Mouse (Mus musculus) hindbrain, embryonic 10.5 days (tissue): Measurements from ENCODE around the gene Efcab11. TPM values are rescaled to one million over a fixed set of nuclear protein-coding genes. Genes with fewer than 3 reads are reported as not detected.

Experiments used
- DNase-seq: peaks from one replicate; pipeline ENCODE4 v3.0.0-alpha.2; 2017; ENCODE audit warnings: low spot score
- H3K27ac ChIP-seq: fragments of 300-500 bp; sonication (generic); 2 replicates; pipeline ENCODE4 v1.5.1; 2016; ENCODE audit warnings: mild to moderate bottlenecking, moderate library complexity
- H3K27me3 ChIP-seq: fragments of 300-500 bp; sonication (generic); 2 replicates; pipeline ENCODE4 v1.6.1; 2016; ENCODE audit warnings: mild to moderate bottlenecking; ENCODE audit not compliant: poor library complexity, insufficient read depth, severe bottlenecking
- H3K36me3 ChIP-seq: fragments of 300-500 bp; sonication (generic); 2 replicates; pipeline ENCODE4 v1.6.1; 2016; ENCODE audit warnings: mild to moderate bottlenecking, moderate library complexity
- H3K4me1 ChIP-seq: fragments of 300-500 bp; sonication (generic); replicated peaks from 2 replicates; pipeline ENCODE4 v1.6.1; 2016; ENCODE audit warnings: mild to moderate bottlenecking
- H3K4me3 ChIP-seq: fragments of 300-500 bp; sonication (generic); 2 replicates; pipeline ENCODE4 v1.5.1; 2016; ENCODE audit warnings: mild to moderate bottlenecking, moderate library complexity
- H3K9me3 ChIP-seq: fragments of 300-500 bp; sonication (generic); 2 replicates; pipeline ENCODE4 v1.6.1; 2016; ENCODE audit warnings: mild to moderate bottlenecking, moderate library complexity
- WGBS: fragments of 180-500 bp; shearing (Covaris S2); methylation state at CpG from one replicate; pipeline ENCODE4 v1.1.7; 2016; 5-methylcytosine and 5-hydroxymethylcytosine counted together
- polyA plus RNA-seq: library from polyadenylated mRNA; unstranded; fragments of >200 nt; fragmentation: Nextera tagmentation; extraction: Ambion mirVana; gene quantifications from 2 replicates; pipeline ENCODE4 v1.2.1, GENCODE M21; 2016

The Efcab11 gene
- polyA plus RNA-seq, 1 experiment from 2014 or later, result 21.9 TPM

- 83% methylated on average over 4 of the region's 4 CpGs for WGBS
- H3K4me3 ChIP-seq, result no peak overlapping the region
- H3K27me3 ChIP-seq, result no peaks in the 10 kb centered on the region
- H3K36me3 ChIP-seq, result peaks cover 86% of the 10 kb centered on the region
- no peak for DNase-seq
- H3K27ac ChIP-seq, result no peak overlapping the region
- no peaks in the 10 kb centered on the region for H3K9me3 ChIP-seq
- no peaks in the 10 kb centered on the region for H3K4me1 ChIP-seq
These were observed 18.7 kb upstream of the Efcab11 start for GRCm38 (mm10) chr12:99902867-99903370.

DNA sequence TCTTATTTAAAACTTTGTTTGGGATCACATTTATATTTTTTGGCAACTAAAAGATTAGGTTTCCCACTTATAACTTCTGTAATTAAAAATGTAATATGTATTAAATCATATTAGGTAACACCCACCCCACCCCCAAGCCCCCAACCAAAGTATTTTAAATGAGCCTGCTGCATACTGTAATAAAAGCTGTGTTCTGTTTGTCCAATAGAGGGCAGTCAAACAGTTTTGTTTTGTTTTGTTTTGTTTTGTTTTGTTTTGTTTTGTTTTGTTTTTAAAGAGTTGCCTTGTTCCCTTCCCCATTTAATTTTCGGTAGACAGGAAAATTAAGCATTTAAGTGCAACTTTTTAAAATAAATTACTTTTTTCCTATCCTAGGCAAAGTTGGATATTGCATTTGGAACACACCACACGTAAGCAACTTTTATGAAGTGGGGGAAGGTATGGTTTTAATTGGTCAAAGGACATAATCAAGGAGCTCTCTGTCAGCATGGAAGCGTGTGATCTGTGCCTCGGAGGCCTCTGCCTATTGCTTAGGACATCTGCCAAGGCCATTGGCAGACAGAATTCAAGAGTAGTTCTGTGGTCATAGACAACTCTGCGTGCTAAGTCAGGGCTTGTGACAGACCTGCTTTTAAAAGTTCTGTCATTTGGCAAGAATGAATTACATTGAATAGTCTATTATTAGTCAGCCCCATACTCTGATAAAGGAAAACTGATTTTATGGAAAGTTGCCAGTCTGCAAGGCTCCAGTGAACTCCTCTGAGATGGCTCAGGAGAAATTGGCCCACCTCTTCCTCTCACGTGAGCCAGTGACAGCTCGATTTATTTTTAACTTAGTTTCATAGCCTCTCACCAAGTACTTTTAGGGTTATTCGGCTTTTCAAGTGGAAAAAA lies 18.0 kb upstream of the Efcab11 start:
- no peak overlapping the region for H3K4me3 ChIP-seq
- peaks cover 86% of the 10 kb centered on the region for H3K36me3 ChIP-seq
- DNase-seq, result no peak
- H3K27ac ChIP-seq, result no peak overlapping the region
- no peaks in the 10 kb centered on the region for H3K9me3 ChIP-seq
- no peaks in the 10 kb centered on the region for H3K27me3 ChIP-seq
- no peaks in the 10 kb centered on the region for H3K4me1 ChIP-seq
- 92% methylated on average over 8 of the region's 8 CpGs for WGBS

- no peaks in the 10 kb centered on the region for H3K27me3 ChIP-seq
- DNase-seq, result no peak
- WGBS, result 71% methylated on average over 2 of the region's 3 CpGs
- no peak overlapping the region for H3K4me3 ChIP-seq
- H3K4me1 ChIP-seq, result no peaks in the 10 kb centered on the region
- peaks cover 86% of the 10 kb centered on the region for H3K36me3 ChIP-seq
- no peaks in the 10 kb centered on the region for H3K9me3 ChIP-seq
- H3K27ac ChIP-seq, result no peak overlapping the region
These were observed 15.8 kb upstream of the Efcab11 start for GRCm38 (mm10) chr12:99899991-99900390.

GRCm38 (mm10) chr12:99898248-99898870 lies 14.1 kb upstream of the Efcab11 start:
- Histone ChIP-seq H3K36me3 (peaks cover 88% of the 10 kb centered on the region), H3K27ac (no peak overlapping the region; the same call in 1 of the 2 replicates), H3K9me3 (no peaks in the 10 kb centered on the region), H3K27me3 (no peaks in the 10 kb centered on the region), H3K4me1 (no peaks in the 10 kb centered on the region), H3K4me3 (no peak overlapping the region)
- 92% methylated on average over 16 of the region's 16 CpGs for WGBS
- no peak for DNase-seq

DNA sequence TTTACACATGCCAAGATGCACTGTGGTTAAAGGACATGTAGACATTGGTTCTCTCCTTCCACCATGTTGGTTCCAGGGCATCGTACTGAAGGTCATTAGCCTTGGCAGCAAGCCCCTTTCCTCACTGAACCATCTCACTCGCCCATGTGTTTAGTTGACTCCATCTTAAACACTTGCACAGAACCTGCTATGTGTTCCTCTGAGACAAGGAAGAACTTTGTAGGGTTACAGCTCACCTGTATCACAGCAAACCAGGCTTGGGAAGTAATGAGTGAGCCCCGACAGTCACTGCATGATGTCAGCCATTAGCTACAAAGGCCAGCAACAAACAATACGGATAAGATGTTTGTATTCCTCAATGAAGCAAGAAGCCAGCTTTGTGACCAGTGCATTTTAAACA lies 13.6 kb upstream of the Efcab11 start:
- Histone ChIP-seq H3K4me3 (no peak overlapping the region), H3K27ac (no peak overlapping the region), H3K27me3 (no peaks in the 10 kb centered on the region), H3K9me3 (no peaks in the 10 kb centered on the region), H3K4me1 (no peaks in the 10 kb centered on the region), H3K36me3 (peaks cover 88% of the 10 kb centered on the region)
- 90% methylated on average over 4 of the region's 4 CpGs for WGBS
- DNase-seq, result no peak

- no peak for DNase-seq
- Histone ChIP-seq H3K9me3 (no peaks in the 10 kb centered on the region), H3K27ac (peak overlapping the region; percentile 97), H3K27me3 (no peaks in the 10 kb centered on the region), H3K4me3 (peak overlapping the region; percentile 82), H3K4me1 (peaks cover 42% of the 10 kb centered on the region), H3K36me3 (peaks cover 22% of the 10 kb centered on the region)
- WGBS, result 47% methylated on average over 8 of the region's 8 CpGs
These were observed 1.2 kb upstream of the Efcab11 start for GRCm38 (mm10) chr12:99885282-99885901.

GRCm38 (mm10) chr12:99883713-99884105 lies 530 bp downstream of the Efcab11 start:
- DNase-seq, result peak; percentile 36

DNA sequence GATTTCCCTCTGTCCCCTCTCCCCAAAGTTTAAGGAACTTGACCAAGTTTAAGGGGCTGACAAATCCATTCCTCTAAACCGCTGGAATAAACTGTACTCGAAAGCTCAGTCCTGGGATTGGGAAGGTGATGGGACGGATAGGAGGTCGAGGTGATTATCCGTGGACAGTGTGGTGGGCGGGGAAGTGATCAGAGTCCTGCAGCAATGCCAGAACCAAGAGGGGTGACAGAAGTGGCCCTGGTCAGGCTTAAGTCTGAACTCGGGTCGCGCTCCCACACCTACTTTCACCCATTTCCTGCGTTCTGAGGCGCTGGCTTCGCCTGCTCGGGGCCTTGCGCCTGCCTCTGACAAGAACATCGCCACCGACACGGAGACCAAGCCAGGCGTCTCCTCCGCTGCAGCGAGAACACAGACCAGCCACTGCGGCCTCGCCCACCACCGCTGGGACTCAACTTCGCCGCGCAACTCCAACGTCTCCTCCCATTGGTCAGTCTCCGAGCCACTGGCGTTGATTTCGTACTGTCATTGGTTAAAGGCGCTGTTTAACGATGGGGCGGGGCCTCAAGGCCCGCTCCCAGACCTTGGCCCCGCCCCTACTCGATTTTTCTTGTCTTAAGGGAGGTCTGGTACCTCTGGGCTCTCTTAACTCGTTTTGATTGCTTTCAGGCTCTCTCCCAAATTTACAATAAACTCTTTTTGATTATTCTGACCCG lies 1.1 kb downstream of the Efcab11 start:
- peak overlapping the region; percentile 82 for H3K4me3 ChIP-seq
- H3K27ac ChIP-seq, result peak overlapping the region; percentile 97
- H3K27me3 ChIP-seq, result no peaks in the 10 kb centered on the region
- WGBS, result under 1% methylated on average over 38 of the region's 38 CpGs
- peak; percentile 94 for DNase-seq
- peaks cover 42% of the 10 kb centered on the region for H3K4me1 ChIP-seq
- no peaks in the 10 kb centered on the region for H3K9me3 ChIP-seq
- peaks cover 16% of the 10 kb centered on the region for H3K36me3 ChIP-seq

More at GRCm38 (mm10) chr12:99883713-99884105, 530 bp downstream of the Efcab11 start:
- Histone ChIP-seq H3K4me3 (peak overlapping the region; percentile 82), H3K27ac (peak overlapping the region; percentile 97), H3K9me3 (no peaks in the 10 kb centered on the region), H3K4me1 (peaks cover 42% of the 10 kb centered on the region), H3K36me3 (peaks cover 17% of the 10 kb centered on the region), H3K27me3 (no peaks in the 10 kb centered on the region)
- under 1% methylated on average over 11 of the region's 11 CpGs for WGBS

- WGBS, result 80% methylated on average over 6 of the region's 6 CpGs
- H3K36me3 ChIP-seq, result no peaks in the 10 kb centered on the region
- no peak overlapping the region for H3K27ac ChIP-seq
- H3K4me3 ChIP-seq, result no peak overlapping the region
- no peaks in the 10 kb centered on the region for H3K27me3 ChIP-seq
- no peaks in the 10 kb centered on the region for H3K9me3 ChIP-seq
- DNase-seq, result no peak
- H3K4me1 ChIP-seq, result peaks cover 6% of the 10 kb centered on the region; the same call in 1 of the 2 replicates
These were observed 9.6 kb downstream of the Efcab11 start for GRCm38 (mm10) chr12:99874609-99875008.

DNA sequence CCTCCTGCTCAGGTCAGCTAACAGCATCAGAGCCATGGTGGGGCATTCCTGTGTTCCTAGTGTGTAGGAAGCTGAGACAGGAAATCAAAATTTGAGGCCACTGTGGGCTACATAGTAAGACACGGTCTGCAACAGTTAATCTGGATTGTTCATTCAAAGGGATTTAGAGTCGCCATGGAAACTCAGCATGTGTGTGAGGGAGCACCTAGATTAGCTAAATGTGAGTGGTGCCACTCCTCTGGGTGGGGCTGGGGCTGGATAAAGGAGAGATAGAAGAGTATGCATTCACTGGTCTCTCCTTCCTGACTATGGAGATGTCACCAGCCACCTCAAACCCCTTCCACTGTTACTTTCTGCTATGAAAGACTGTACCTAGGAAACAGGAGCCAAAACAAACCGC lies 10.8 kb downstream of the Efcab11 start:
- peaks cover 6% of the 10 kb centered on the region; the same call in 1 of the 2 replicates for H3K4me1 ChIP-seq
- H3K27me3 ChIP-seq, result no peaks in the 10 kb centered on the region
- no peak overlapping the region for H3K27ac ChIP-seq
- no peaks in the 10 kb centered on the region for H3K9me3 ChIP-seq
- no peaks in the 10 kb centered on the region for H3K36me3 ChIP-seq
- no peak overlapping the region for H3K4me3 ChIP-seq
- 63% methylated on average over 3 of the region's 3 CpGs for WGBS
- no peak for DNase-seq

- Histone ChIP-seq H3K27me3 (no peaks in the 10 kb centered on the region), H3K9me3 (no peaks in the 10 kb centered on the region), H3K36me3 (no peaks in the 10 kb centered on the region), H3K4me3 (no peak overlapping the region), H3K27ac (no peak overlapping the region), H3K4me1 (peaks cover 6% of the 10 kb centered on the region; the same call in 1 of the 2 replicates)
- no peak for DNase-seq
- 88% methylated on average over 1 of the region's 1 CpGs for WGBS
These were observed 15.4 kb downstream of the Efcab11 start for GRCm38 (mm10) chr12:99868821-99869220.

GRCm38 (mm10) chr12:99864613-99865012 lies 19.6 kb downstream of the Efcab11 start:
- no peak for DNase-seq
- Histone ChIP-seq H3K4me1 (no peaks in the 10 kb centered on the region), H3K27ac (no peak overlapping the region), H3K36me3 (no peaks in the 10 kb centered on the region), H3K4me3 (no peak overlapping the region), H3K27me3 (no peaks in the 10 kb centered on the region), H3K9me3 (no peaks in the 10 kb centered on the region)
